Mouse (Mus musculus) thymus, adult 2 months (tissue): Measurements from ENCODE around the gene Ltbr. TPM values are rescaled to one million over a fixed set of nuclear protein-coding genes. Genes with fewer than 3 reads are reported as not detected.
A peak's percentile ranks its signal among the peaks of the same experiment; 100 is the strongest.
"Not testable (repeated sequence)": the region's sequence is repeated elsewhere in the genome, so short reads cannot be mapped to it uniquely, and the experiment has no call there.

Experiments used
- DNase-seq: peaks from one replicate; pipeline ENCODE4 v3.0.0; 2021
- H3K27ac ChIP-seq: fragments of 200-500 bp; 2 replicates; pipeline ENCODE4 v1.5.1; 2012; ENCODE audit warnings: low read length, control low read depth; ENCODE audit not compliant: control insufficient read depth, insufficient read depth
- H3K27me3 ChIP-seq: fragments of 200-500 bp; 2 replicates; pipeline ENCODE4 v1.6.1; 2012; ENCODE audit warnings: mild to moderate bottlenecking, low read length, moderate library complexity, mixed read lengths; ENCODE audit not compliant: control insufficient read depth, insufficient read depth
- H3K36me3 ChIP-seq: fragments of 200-500 bp; 2 replicates; pipeline ENCODE4 v1.6.1; 2012; ENCODE audit warnings: mild to moderate bottlenecking, low read length, moderate library complexity; ENCODE audit not compliant: control insufficient read depth, insufficient read depth
- H3K4me1 ChIP-seq: fragments of 200-500 bp; replicated peaks from 2 replicates; pipeline ENCODE4 v1.6.1; 2012; ENCODE audit warnings: low read length; ENCODE audit not compliant: control insufficient read depth, insufficient read depth
- H3K4me3 ChIP-seq: fragments of 200-500 bp; 2 replicates; pipeline ENCODE4 v1.5.1; 2012; ENCODE audit warnings: mild to moderate bottlenecking, low read length, control low read depth, moderate library complexity; ENCODE audit not compliant: control insufficient read depth, insufficient read depth
- CTCF ChIP-seq: fragments of 200-500 bp; IDR thresholded peaks from 2 replicates; pipeline ENCODE4 v1.5.1; 2012; ENCODE audit warnings: mild to moderate bottlenecking, control low read depth, low read length, moderate library complexity, borderline replicate concordance; ENCODE audit not compliant: control insufficient read depth, poor library complexity, insufficient read depth; ENCODE audit errors: extremely low read depth
- POLR2A ChIP-seq: fragments of 200-500 bp; IDR thresholded peaks from 2 replicates; pipeline ENCODE4 v1.6.1; 2012; ENCODE audit warnings: mild to moderate bottlenecking, low read length, control low read depth, moderate library complexity; ENCODE audit not compliant: control insufficient read depth, poor library complexity, insufficient read depth; ENCODE audit errors: extremely low read depth
- WGBS: fragments of 180-500 bp; shearing (Covaris S2); methylation state at CpG from one replicate; pipeline ENCODE4 v1.1.7; 2018; 5-methylcytosine and 5-hydroxymethylcytosine counted together
- polyA plus RNA-seq: library from polyadenylated mRNA; depleted of rRNA; stranded (reverse); fragments of >200 nt; gene quantifications from 2 replicates; pipeline ENCODE4 v1.2.3, GENCODE M21; 2012

Ltbr gene
- polyA plus RNA-seq, 1 experiment: 30.6 TPM

DNA sequence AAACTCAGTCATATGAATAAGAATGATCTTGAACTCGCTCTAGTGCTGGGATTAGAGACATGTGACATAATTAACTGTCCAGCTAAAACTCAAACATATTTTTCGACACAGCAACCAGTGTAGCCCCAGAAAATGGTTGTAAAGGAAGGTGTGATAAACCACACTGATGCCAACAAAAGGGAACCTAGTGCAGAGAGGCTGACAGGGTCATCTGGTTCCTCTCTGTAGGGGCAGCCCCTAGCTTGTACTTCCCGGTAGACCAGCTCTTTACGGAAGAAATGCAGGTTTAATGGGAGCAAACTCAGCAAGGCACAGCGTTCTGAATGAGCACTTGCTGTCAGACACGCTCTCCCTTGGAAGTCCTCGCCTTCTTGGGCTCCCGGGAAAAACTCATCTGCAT lies 34.0 kb downstream of the Ltbr start:
- 54% methylated on average over 8 of the region's 8 CpGs for WGBS
- no peak overlapping the region for H3K4me3 ChIP-seq
- no peaks in the 10 kb centered on the region for H3K4me1 ChIP-seq
- no peak for DNase-seq
- TF ChIP-seq POLR2A: no peak
- TF ChIP-seq CTCF: no peak
- no peaks in the 10 kb centered on the region for H3K36me3 ChIP-seq
- no peak overlapping the region for H3K27ac ChIP-seq
- no peaks in the 10 kb centered on the region for H3K27me3 ChIP-seq

GRCm38 (mm10) chr6:125274841-125275563 lies 38.7 kb downstream of the Ltbr start:
- 66% methylated on average over 15 of the region's 15 CpGs for WGBS
- no peaks in the 10 kb centered on the region for H3K36me3 ChIP-seq
- no peaks in the 10 kb centered on the region for H3K27me3 ChIP-seq
- peaks cover 13% of the 10 kb centered on the region for H3K4me1 ChIP-seq
- no peak overlapping the region for H3K27ac ChIP-seq
- DNase-seq: peak; percentile 31
- no peak overlapping the region for H3K4me3 ChIP-seq
- TF ChIP-seq POLR2A: no peak
- no peak for TF ChIP-seq CTCF

DNA sequence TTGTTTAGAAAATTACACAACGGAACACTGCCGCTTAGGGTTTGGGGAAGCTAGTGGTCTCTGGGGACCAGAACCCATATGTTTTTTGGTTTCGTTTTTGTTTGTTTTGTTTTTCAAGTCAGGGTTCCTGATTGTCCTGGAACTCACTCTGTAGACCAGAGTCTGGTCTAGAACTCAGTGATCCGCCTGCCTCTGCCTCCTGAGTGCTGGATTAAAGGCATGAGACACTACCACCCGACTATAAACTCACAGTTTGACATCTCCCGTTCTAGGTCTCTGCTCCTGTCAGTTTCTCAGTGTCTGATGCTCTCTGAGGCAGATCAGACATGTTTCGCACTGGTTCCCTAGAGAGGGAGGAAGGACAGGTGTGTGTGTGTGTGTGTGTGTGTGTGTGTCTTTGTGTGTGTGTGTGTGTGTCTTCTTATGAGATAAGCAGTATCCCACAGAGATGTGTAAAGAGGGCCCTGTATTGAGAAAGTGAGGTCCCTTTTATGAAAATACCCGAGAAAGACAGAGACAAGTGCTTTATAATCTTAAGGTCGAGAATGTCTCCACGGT lies 41.4 kb downstream of the Ltbr start:
- TF ChIP-seq POLR2A (no peak), CTCF (no peak)
- 75% methylated on average over 10 of the region's 10 CpGs for WGBS
- Histone ChIP-seq H3K27me3 (no peaks in the 10 kb centered on the region), H3K36me3 (no peaks in the 10 kb centered on the region), H3K4me1 (peaks cover 15% of the 10 kb centered on the region), H3K4me3 (no peak overlapping the region), H3K27ac (no peak overlapping the region)
- no peak for DNase-seq

GRCm38 (mm10) chr6:125271455-125272227 lies 42.0 kb downstream of the Ltbr start:
- no peak overlapping the region for H3K27ac ChIP-seq
- 15% methylated on average over 17 of the region's 17 CpGs for WGBS
- H3K4me1 ChIP-seq: peaks cover 17% of the 10 kb centered on the region
- peak; percentile 86 for DNase-seq
- no peaks in the 10 kb centered on the region for H3K36me3 ChIP-seq
- H3K4me3 ChIP-seq: no peak overlapping the region
- no peaks in the 10 kb centered on the region for H3K27me3 ChIP-seq
- TF ChIP-seq POLR2A (no peak), CTCF (peak; percentile 73; the same call in 1 of the 2 replicates)

DNA sequence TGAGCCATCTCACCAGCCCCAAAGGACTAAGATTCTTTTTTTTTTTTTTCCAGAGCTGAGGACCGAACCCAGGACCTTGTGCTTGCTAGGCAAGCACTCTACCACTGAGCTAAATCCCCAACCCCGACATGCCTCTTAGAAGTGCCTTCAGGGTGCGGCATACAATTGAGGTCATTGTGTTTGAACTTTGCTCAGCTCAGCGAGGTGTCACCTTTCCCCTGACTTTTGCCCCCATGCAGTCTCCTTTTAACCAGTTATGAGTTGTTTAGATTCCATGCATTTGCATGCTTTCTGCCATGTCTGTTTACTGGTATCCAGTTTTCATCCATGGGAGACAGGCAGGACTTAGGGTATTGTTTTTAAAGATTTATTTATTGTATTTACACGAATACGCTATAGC lies 44.9 kb downstream of the Ltbr start:
- Histone ChIP-seq H3K4me1 (peaks cover 31% of the 10 kb centered on the region), H3K27ac (no peak overlapping the region), H3K36me3 (no peaks in the 10 kb centered on the region), H3K4me3 (no peak overlapping the region), H3K27me3 (no peaks in the 10 kb centered on the region)
- no peak for DNase-seq
- WGBS: 79% methylated on average over 6 of the region's 6 CpGs
- no peak for TF ChIP-seq POLR2A
- no peak for TF ChIP-seq CTCF

DNA sequence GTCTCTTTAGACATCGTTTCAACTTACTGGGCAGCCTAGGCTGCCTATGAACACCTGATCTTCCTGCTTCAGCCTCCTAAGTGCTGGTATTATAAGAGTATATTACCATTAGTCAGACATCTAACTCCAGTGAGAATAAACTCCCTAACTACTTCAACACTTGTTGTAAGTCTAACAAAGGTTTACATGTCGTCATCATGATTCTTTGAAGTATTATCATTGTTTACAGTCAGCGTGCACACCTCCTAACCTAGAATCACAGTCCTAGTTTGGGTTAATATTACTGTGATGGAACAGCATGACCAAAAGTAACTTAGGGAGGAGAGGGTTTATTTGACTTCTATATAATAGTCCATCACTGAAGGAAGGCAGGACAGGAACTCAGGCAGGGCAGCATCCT lies 46.2 kb downstream of the Ltbr start:
- WGBS: 80% methylated on average over 3 of the region's 3 CpGs

GRCm38 (mm10) chr6:125266600-125266999 lies 47.1 kb downstream of the Ltbr start:
- H3K4me3 ChIP-seq: peak overlapping the region; percentile 21; the same call in 1 of the 2 replicates
- DNase-seq, H3K36me3 ChIP-seq, H3K27me3 ChIP-seq: not testable (repeated sequence)
- H3K4me1 ChIP-seq: peaks cover 31% of the 10 kb centered on the region
- 76% methylated on average over 6 of the region's 6 CpGs for WGBS
- H3K27ac ChIP-seq: peak overlapping the region; percentile 69; the same call in 1 of the 2 replicates

More for the DNA sequence above, 46.2 kb downstream of the Ltbr start:
- DNase-seq: no peak
- Histone ChIP-seq H3K4me1 (peaks cover 31% of the 10 kb centered on the region), H3K27me3 (no peaks in the 10 kb centered on the region), H3K36me3 (no peaks in the 10 kb centered on the region), H3K4me3 (no peak overlapping the region), H3K27ac (no peak overlapping the region)
- TF ChIP-seq CTCF (no peak), POLR2A (no peak)
